Mouse (Mus musculus): Measurements from ENCODE around the gene Mcm3ap. TPM values are rescaled to one million over a fixed set of nuclear protein-coding genes. Genes with fewer than 3 reads are reported as not detected.

Mcm3ap gene
- total and polyA plus RNA-seq, 3 experiments, result 34.2 to 65.9 (median 35.4) TPM

- H3K36me3 ChIP-seq (replicated peaks), result peaks cover 81% of the 10 kb centered on the region
- no peaks in the 10 kb centered on the region for H3K27me3 ChIP-seq (ENCODE audit: insufficient read depth, low read length)
- H3K4me1 ChIP-seq (ENCODE audit: insufficient read depth, low read depth, low read length), result peaks cover 54% of the 10 kb centered on the region
- H3K4me3 ChIP-seq (ENCODE audit: low read depth, low read length), result no peak overlapping the region
- DNase-seq (ENCODE audit: low spot score), result no peak
- no peak for ATAC-seq (ENCODE audit: extremely low read depth, insufficient number of reproducible peaks, low FRiP score, poor library complexity, severe bottlenecking)
- no peak for TF ChIP-seq POLR2AphosphoS5 (IDR thresholded peaks at IDR 0.05; ENCODE audit: insufficient replicate concordance, low read depth, low read length)
- TF ChIP-seq GATA1 (IDR thresholded peaks at IDR 0.05; ENCODE audit: borderline replicate concordance, low read length), result no peak
- no peak for TF ChIP-seq TAL1 (conservative IDR thresholded peaks at IDR 0.05; ENCODE audit: low read depth, low read length)
- TF ChIP-seq CTCF (IDR thresholded peaks at IDR 0.05; ENCODE audit: low read depth, low read length), result no peak
- no peak for TF ChIP-seq GATA2 (IDR thresholded peaks at IDR 0.05; ENCODE audit: borderline replicate concordance, low read depth, low read length)
- H3K9me3 ChIP-seq (replicated peaks), result no peaks in the 10 kb centered on the region
Measured at GRCm38 (mm10) chr10:76535526-76535925, 66.8 kb downstream of the Mcm3ap start.

GRCm38 (mm10) chr10:76537619-76538018 lies 68.9 kb downstream of the Mcm3ap start:
- no peak for ATAC-seq (ENCODE audit: extremely low read depth, insufficient number of reproducible peaks, low FRiP score, poor library complexity, severe bottlenecking)
- no peaks in the 10 kb centered on the region for H3K27me3 ChIP-seq (ENCODE audit: insufficient read depth, low read length)
- H3K36me3 ChIP-seq (replicated peaks), result peaks cover 99% of the 10 kb centered on the region
- H3K9me3 ChIP-seq (replicated peaks), result no peaks in the 10 kb centered on the region
- H3K4me1 ChIP-seq (ENCODE audit: insufficient read depth, low read depth, low read length), result peaks cover 40% of the 10 kb centered on the region
- no peak for TF ChIP-seq CTCF (IDR thresholded peaks at IDR 0.05; ENCODE audit: low read depth, low read length)
- TF ChIP-seq GATA1 (IDR thresholded peaks at IDR 0.05; ENCODE audit: borderline replicate concordance, low read length), result no peak
- no peak for TF ChIP-seq POLR2AphosphoS5 (IDR thresholded peaks at IDR 0.05; ENCODE audit: insufficient replicate concordance, low read depth, low read length)
- TF ChIP-seq GATA2 (IDR thresholded peaks at IDR 0.05; ENCODE audit: borderline replicate concordance, low read depth, low read length), result no peak
- TF ChIP-seq TAL1 (conservative IDR thresholded peaks at IDR 0.05; ENCODE audit: low read depth, low read length), result no peak
- no peak for DNase-seq (ENCODE audit: low spot score)
- H3K4me3 ChIP-seq (ENCODE audit: low read depth, low read length), result no peak overlapping the region

- Histone ChIP-seq H3K9me3 (replicated peaks) (no peaks in the 10 kb centered on the region), H3K27me3 (ENCODE audit: insufficient read depth, low read length) (no peaks in the 10 kb centered on the region), H3K4me3 (ENCODE audit: low read depth, low read length) (no peak overlapping the region), H3K36me3 (replicated peaks) (peaks cover 99% of the 10 kb centered on the region), H3K4me1 (ENCODE audit: insufficient read depth, low read depth, low read length) (peaks cover 13% of the 10 kb centered on the region)
- ATAC-seq (ENCODE audit: extremely low read depth, insufficient number of reproducible peaks, low FRiP score, poor library complexity, severe bottlenecking) (no peak), DNase-seq (ENCODE audit: low spot score) (no peak)
- TF ChIP-seq GATA1 (IDR thresholded peaks at IDR 0.05; ENCODE audit: borderline replicate concordance, low read length), result no peak
- TF ChIP-seq POLR2AphosphoS5 (IDR thresholded peaks at IDR 0.05; ENCODE audit: insufficient replicate concordance, low read depth, low read length), result no peak
- no peak for TF ChIP-seq CTCF (IDR thresholded peaks at IDR 0.05; ENCODE audit: low read depth, low read length)
- TF ChIP-seq TAL1 (conservative IDR thresholded peaks at IDR 0.05; ENCODE audit: low read depth, low read length), result no peak
- no peak for TF ChIP-seq GATA2 (IDR thresholded peaks at IDR 0.05; ENCODE audit: borderline replicate concordance, low read depth, low read length)
Measured at GRCm38 (mm10) chr10:76541336-76542085, 72.8 kb downstream of the Mcm3ap start.

GRCm38 (mm10) chr10:76542636-76543375 lies 74.1 kb downstream of the Mcm3ap start:
- Histone ChIP-seq H3K9me3 (replicated peaks) (no peaks in the 10 kb centered on the region), H3K27me3 (ENCODE audit: insufficient read depth, low read length) (no peaks in the 10 kb centered on the region), H3K4me3 (ENCODE audit: low read depth, low read length) (no peak overlapping the region), H3K36me3 (replicated peaks) (peaks cover 99% of the 10 kb centered on the region), H3K4me1 (ENCODE audit: insufficient read depth, low read depth, low read length) (peaks cover 7% of the 10 kb centered on the region)
- ATAC-seq (ENCODE audit: extremely low read depth, insufficient number of reproducible peaks, low FRiP score, poor library complexity, severe bottlenecking) (no peak), DNase-seq (ENCODE audit: low spot score) (no peak)
- TF ChIP-seq TAL1 (conservative IDR thresholded peaks at IDR 0.05; ENCODE audit: low read depth, low read length) (no peak), GATA1 (IDR thresholded peaks at IDR 0.05; ENCODE audit: borderline replicate concordance, low read length) (no peak), CTCF (IDR thresholded peaks at IDR 0.05; ENCODE audit: low read depth, low read length) (no peak), GATA2 (IDR thresholded peaks at IDR 0.05; ENCODE audit: borderline replicate concordance, low read depth, low read length) (no peak), POLR2AphosphoS5 (IDR thresholded peaks at IDR 0.05; ENCODE audit: insufficient replicate concordance, low read depth, low read length) (no peak)

GRCm38 (mm10) chr10:76546566-76546965 lies 77.8 kb downstream of the Mcm3ap start:
- no peaks in the 10 kb centered on the region for H3K9me3 ChIP-seq (replicated peaks)
- no peaks in the 10 kb centered on the region for H3K27me3 ChIP-seq (ENCODE audit: insufficient read depth, low read length)
- no peaks in the 10 kb centered on the region; the same call in 1 of the 2 replicates for H3K4me1 ChIP-seq (ENCODE audit: insufficient read depth, low read depth, low read length)
- no peak for DNase-seq (ENCODE audit: low spot score)
- no peak for ATAC-seq (ENCODE audit: extremely low read depth, insufficient number of reproducible peaks, low FRiP score, poor library complexity, severe bottlenecking)
- H3K4me3 ChIP-seq (ENCODE audit: low read depth, low read length), result no peak overlapping the region
- peaks cover 100% of the 10 kb centered on the region for H3K36me3 ChIP-seq (replicated peaks)
- TF ChIP-seq CTCF (IDR thresholded peaks at IDR 0.05; ENCODE audit: low read depth, low read length) (no peak), GATA2 (IDR thresholded peaks at IDR 0.05; ENCODE audit: borderline replicate concordance, low read depth, low read length) (no peak), GATA1 (IDR thresholded peaks at IDR 0.05; ENCODE audit: borderline replicate concordance, low read length) (no peak), TAL1 (conservative IDR thresholded peaks at IDR 0.05; ENCODE audit: low read depth, low read length) (no peak), POLR2AphosphoS5 (IDR thresholded peaks at IDR 0.05; ENCODE audit: insufficient replicate concordance, low read depth, low read length) (no peak)

- TF ChIP-seq POLR2AphosphoS5 (IDR thresholded peaks at IDR 0.05; ENCODE audit: insufficient replicate concordance, low read depth, low read length) (no peak), TAL1 (conservative IDR thresholded peaks at IDR 0.05; ENCODE audit: low read depth, low read length) (no peak), GATA2 (IDR thresholded peaks at IDR 0.05; ENCODE audit: borderline replicate concordance, low read depth, low read length) (no peak), GATA1 (IDR thresholded peaks at IDR 0.05; ENCODE audit: borderline replicate concordance, low read length) (no peak), CTCF (IDR thresholded peaks at IDR 0.05; ENCODE audit: low read depth, low read length) (no peak)
- ATAC-seq (ENCODE audit: extremely low read depth, insufficient number of reproducible peaks, low FRiP score, poor library complexity, severe bottlenecking), result no peak
Measured at GRCm38 (mm10) chr10:76548218-76548617, 79.5 kb downstream of the Mcm3ap start.

More at GRCm38 (mm10) chr10:76548218-76548617, 79.5 kb downstream of the Mcm3ap start:
- H3K27me3 ChIP-seq (ENCODE audit: insufficient read depth, low read length), result no peaks in the 10 kb centered on the region
- no peak for DNase-seq (ENCODE audit: low spot score)
- H3K9me3 ChIP-seq (replicated peaks), result no peaks in the 10 kb centered on the region
- no peak overlapping the region for H3K4me3 ChIP-seq (ENCODE audit: low read depth, low read length)
- H3K4me1 ChIP-seq (ENCODE audit: insufficient read depth, low read depth, low read length), result no peaks in the 10 kb centered on the region; the same call in 1 of the 2 replicates
- peaks cover 100% of the 10 kb centered on the region for H3K36me3 ChIP-seq (replicated peaks)
